18 mouse cellular contexts compared by ENCODE assay signal in genomic region chr13:58688249-58688648, GRCm38 (mm10).
DNase-seq lines count a peak whose midpoint lies in the region; ATAC-seq lines count a peak whose summit lies in the region.
"Had no signal": no experiment of that assay in that cellular context is flagged by ENCODE, and none has a peak within 500 bp of the region (broad histone marks: within the 10 kb centered on the region; RNA-seq: fewer than 3 reads in every experiment).

No protein-coding gene starts in this region.

- ATAC-seq in megakaryocyte, adult 5-6 weeks (ENCODE audit: poor library complexity, severe bottlenecking): peak; percentile 74
- ATAC-seq: activated CD4-positive, CD25-positive, alpha-beta regulatory T cell, adult 4 months; forebrain, embryonic 16.5 days; hindbrain, embryonic 16.5 days; inflammation-experienced regulatory T-cells, adult 6 months; intestine, postnatal 0 days; Patski had no signal

- peak; percentile 0 for DNase-seq in lung, postnatal 36 days
- DNase-seq in lung, adult 18-20 months: no peak
- DNase-seq in c-Kit-positive CD71-negative TER-119-negative erythroid progenitor cells, embryonic 14.5 days (ENCODE audit: low read depth): peak; percentile 6
- no peak for DNase-seq in cerebellum, postnatal 36 days
- DNase-seq in frontal cortex, adult 2 months (ENCODE audit: extremely low spot score in 1 of 2, low spot score in 1 of 2): no peak
- DNase-seq: adrenal gland, postnatal 25 days; cerebellum, adult 11 months; cerebellum, adult 8-10 months; cerebellum, postnatal 14 days; gastrocnemius, adult 2 months; heart, postnatal 36 days had no signal

Comparison
In these comparisons a context has a peak if more than half of its experiments do, and no peak if none do; other contexts are left out.
1. DNase-seq: peak in lung, postnatal 36 days (single experiment) and c-Kit-positive CD71-negative TER-119-negative erythroid progenitor cells, embryonic 14.5 days (single experiment); none in lung, adult 18-20 months (0 of 2), cerebellum, postnatal 36 days (0 of 2) and frontal cortex, adult 2 months (0 of 2).